Mouse (Mus musculus) forebrain, embryonic 11.5 days (tissue): ENCODE data around the gene Olfr312. TPM values are rescaled to one million over a fixed set of nuclear protein-coding genes. Genes with fewer than 3 reads are reported as not detected.
"Not testable (repeated sequence)": the region's sequence is repeated elsewhere in the genome, so short reads cannot be mapped to it uniquely, and the experiment has no call there.

Experiments used
- ATAC-seq: fragments of 200-750 bp; cut with Nextera tagmentation; replicated peaks from 2 replicates; pipeline ENCODE4 v1.8.0; 2017; ENCODE audit warnings: moderate TSS enrichment; ENCODE audit not compliant: low FRiP score
- DNase-seq: peaks from one replicate; pipeline ENCODE4 v3.0.0-alpha.2; 2017; ENCODE audit warnings: low spot score
- H3K27ac ChIP-seq: fragments of 300-500 bp; sonication (generic); 2 replicates; pipeline ENCODE4 v1.5.1; 2014; ENCODE audit warnings: low read depth, low read length
- H3K27me3 ChIP-seq: fragments of 300-500 bp; sonication (generic); 2 replicates; pipeline ENCODE4 v1.6.1; 2014; ENCODE audit warnings: mild to moderate bottlenecking, low read length, mixed read lengths; ENCODE audit not compliant: control insufficient read depth, insufficient read depth
- H3K36me3 ChIP-seq: fragments of 300-500 bp; sonication (generic); 2 replicates; pipeline ENCODE4 v1.6.1; 2014; ENCODE audit warnings: mild to moderate bottlenecking, low read length, moderate library complexity, mixed read lengths; ENCODE audit not compliant: control insufficient read depth, insufficient read depth
- H3K4me1 ChIP-seq: fragments of 300-500 bp; sonication (generic); replicated peaks from 2 replicates; pipeline ENCODE4 v1.6.1; 2014; ENCODE audit warnings: low read length, mixed read lengths; ENCODE audit not compliant: control insufficient read depth, insufficient read depth
- H3K4me2 ChIP-seq: fragments of 300-500 bp; sonication (generic); 2 replicates; pipeline ENCODE4 v1.6.1; 2014; ENCODE audit warnings: low read depth, mild to moderate bottlenecking, low read length, moderate library complexity, mixed read lengths; ENCODE audit not compliant: severe bottlenecking
- H3K4me3 ChIP-seq: fragments of 300-500 bp; sonication (generic); 2 replicates; pipeline ENCODE4 v1.5.1; 2014; ENCODE audit warnings: low read depth, low read length
- H3K9ac ChIP-seq: fragments of 300-500 bp; sonication (generic); 2 replicates; pipeline ENCODE4 v1.6.1; 2014; ENCODE audit warnings: low read length
- H3K9me3 ChIP-seq: fragments of 300-500 bp; sonication (generic); 2 replicates; pipeline ENCODE4 v1.6.1; 2016; ENCODE audit warnings: low read length, mixed read lengths; ENCODE audit not compliant: control insufficient read depth
- WGBS: fragments of 180-500 bp; shearing (Covaris S2); extraction: QIAGEN DNeasy Blood & Tissue Kit; methylation state at CpG from one replicate; pipeline ENCODE4 v1.1.7; 2014; 5-methylcytosine and 5-hydroxymethylcytosine counted together
- polyA plus RNA-seq: library from polyadenylated mRNA; unstranded; fragments of >200 nt; fragmentation: Nextera tagmentation; extraction: Ambion mirVana; gene quantifications from 2 replicates; pipeline ENCODE4 v1.2.1, GENCODE M21; 2014

Gene Olfr312
- not detected in 2 replicates for polyA plus RNA-seq

DNA sequence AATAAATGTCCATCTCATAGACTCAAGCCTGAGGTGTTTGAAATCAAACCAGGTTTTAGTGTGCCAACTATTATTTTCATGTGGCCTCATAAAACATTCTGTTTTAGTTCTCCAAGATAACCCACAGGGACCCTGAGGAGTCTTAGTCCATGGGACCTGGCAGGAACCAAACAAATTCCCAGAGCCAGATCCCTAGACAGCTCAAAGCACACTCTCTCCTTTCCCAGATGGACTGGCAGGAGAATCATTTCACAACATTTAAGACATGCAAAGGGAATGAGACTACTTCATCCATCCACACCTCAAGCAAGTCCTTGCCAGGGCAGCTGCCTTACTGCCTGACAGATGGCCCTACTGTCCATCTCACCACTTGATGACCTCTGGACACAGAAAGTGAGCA lies at the start of gene Olfr312:
Gene Olfr312, plus strand, starts transcription at position 301 of the 400 bp plus-strand sequence.
- not testable (repeated sequence) for ATAC-seq, H3K4me1 ChIP-seq, DNase-seq, H3K9me3 ChIP-seq, H3K4me2 ChIP-seq, H3K27me3 ChIP-seq, H3K27ac ChIP-seq, H3K9ac ChIP-seq, H3K4me3 ChIP-seq, H3K36me3 ChIP-seq

DNA sequence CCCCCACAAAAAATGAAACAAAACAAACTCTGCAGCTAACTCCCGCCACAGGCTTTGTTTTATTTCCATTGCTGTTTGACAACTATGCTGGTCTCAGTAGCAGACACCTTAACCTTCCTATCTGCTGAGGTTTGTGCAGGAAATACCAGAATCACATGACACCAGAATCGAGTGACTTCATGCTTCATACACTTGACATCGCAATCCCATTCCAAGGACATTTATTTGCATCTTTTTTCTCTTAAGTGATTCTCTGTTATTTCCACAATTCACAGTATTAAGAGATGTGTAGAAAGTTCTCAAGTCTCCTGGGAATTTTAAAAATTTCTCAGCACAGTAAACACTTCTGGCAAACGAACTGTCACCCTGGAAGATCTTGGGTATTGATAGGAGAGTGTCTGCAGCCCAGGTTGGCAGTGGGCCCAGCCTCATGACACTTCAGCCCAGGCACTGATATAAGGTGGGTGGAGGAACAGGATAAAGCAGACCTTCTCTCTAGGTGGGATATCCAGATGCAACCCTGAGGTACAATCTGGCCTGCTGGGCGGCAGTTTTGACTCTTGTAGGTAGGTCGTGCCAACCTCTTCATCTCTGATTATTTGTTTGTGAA lies 46.5 kb upstream of the Olfr312 start, which contains the start of gene Olfr314:
Gene Olfr314, plus strand, starts transcription at position 473 of the 610 bp plus-strand sequence.
- H3K27me3 ChIP-seq: no peaks in the 10 kb centered on the region
- H3K9me3 ChIP-seq: no peaks in the 10 kb centered on the region
- no peak for DNase-seq
- H3K36me3 ChIP-seq: no peaks in the 10 kb centered on the region
- WGBS: 92% methylated on average over 6 of the region's 6 CpGs
- H3K4me1 ChIP-seq: no peaks in the 10 kb centered on the region
- no peak within 1 kb of the TSS for H3K4me3 ChIP-seq
- no peak within 1 kb of the TSS for H3K27ac ChIP-seq
- no peak within 1 kb of the TSS for H3K9ac ChIP-seq
- H3K4me2 ChIP-seq: no peak within 1 kb of the TSS
- no peak for ATAC-seq

DNA sequence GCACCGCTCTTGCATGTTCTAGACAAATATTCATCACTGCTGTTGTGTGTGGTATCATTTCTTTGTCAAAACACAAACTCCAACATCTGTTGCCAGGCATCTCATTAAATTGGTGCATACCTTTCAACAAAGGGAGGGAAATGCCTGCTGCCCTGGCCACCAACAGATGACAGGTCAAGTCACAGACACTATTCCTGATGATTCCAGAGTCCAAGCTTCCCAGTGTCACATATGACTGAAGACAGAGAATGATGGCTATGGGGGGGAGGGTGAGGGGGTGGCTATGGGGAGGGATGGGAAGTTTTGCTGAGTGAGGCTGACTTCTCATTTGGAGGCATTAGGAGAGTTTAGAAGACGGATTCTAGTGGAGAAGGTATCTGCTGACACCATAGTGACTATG lies 44.9 kb upstream of the Olfr312 start:
- Histone ChIP-seq H3K9ac (no peak overlapping the region), H3K27me3 (no peaks in the 10 kb centered on the region), H3K4me1 (no peaks in the 10 kb centered on the region), H3K36me3 (no peaks in the 10 kb centered on the region), H3K4me3 (no peak overlapping the region), H3K9me3 (no peaks in the 10 kb centered on the region), H3K4me2 (no peak overlapping the region), H3K27ac (no peak overlapping the region)
- ATAC-seq (no peak), DNase-seq (no peak)
- WGBS: 85% methylated on average over 2 of the region's 2 CpGs

DNA sequence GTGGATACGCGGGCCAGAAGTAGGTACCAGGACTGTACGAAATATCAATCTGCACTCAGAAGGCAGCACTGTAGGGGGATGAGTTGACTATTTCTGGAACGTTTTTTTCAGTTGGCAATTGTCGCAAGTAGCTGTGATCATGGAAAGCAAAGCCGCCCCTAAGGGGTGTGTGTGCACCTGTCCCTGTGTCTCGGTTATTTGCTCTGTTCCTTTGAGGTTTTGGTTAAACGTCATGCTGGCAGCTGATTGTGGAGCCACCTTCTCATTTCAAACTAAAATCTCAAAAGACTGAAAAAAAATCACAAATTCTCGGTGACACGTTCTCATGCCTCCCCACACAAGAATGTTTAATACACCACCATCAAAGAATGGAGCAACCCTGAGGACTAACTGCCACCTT lies 41.4 kb upstream of the Olfr312 start:
- ATAC-seq (no peak), DNase-seq (no peak)
- no peaks in the 10 kb centered on the region for H3K27me3 ChIP-seq
- H3K27ac ChIP-seq: no peak overlapping the region
- no peak overlapping the region for H3K4me3 ChIP-seq
- H3K4me2 ChIP-seq: no peak overlapping the region
- H3K9me3 ChIP-seq: no peaks in the 10 kb centered on the region
- no peaks in the 10 kb centered on the region for H3K4me1 ChIP-seq
- no peak overlapping the region for H3K9ac ChIP-seq
- 89% methylated on average over 10 of the region's 10 CpGs for WGBS
- no peaks in the 10 kb centered on the region for H3K36me3 ChIP-seq

DNA sequence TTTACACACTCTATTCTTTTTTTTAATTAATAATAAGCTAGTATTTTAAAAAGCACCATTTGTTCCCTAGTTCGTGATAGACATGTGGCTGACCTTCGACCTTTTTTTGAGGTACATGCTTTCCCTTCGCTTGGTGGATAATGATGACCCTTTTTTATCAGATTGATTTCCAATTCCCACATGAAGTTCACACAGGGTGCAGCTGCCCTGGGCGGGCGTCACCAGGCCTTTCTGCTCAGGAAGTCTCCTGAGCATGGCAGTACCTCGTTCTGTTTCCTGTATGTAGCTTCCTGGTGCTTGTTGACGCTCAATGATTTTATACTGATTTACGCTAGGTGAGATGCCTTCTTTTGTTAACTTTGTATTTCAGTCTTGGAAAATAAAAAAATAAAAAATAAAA lies 40.7 kb upstream of the Olfr312 start:
- 86% methylated on average over 8 of the region's 8 CpGs for WGBS
- no peak overlapping the region for H3K27ac ChIP-seq
- H3K9ac ChIP-seq: no peak overlapping the region
- H3K27me3 ChIP-seq: no peaks in the 10 kb centered on the region
- no peaks in the 10 kb centered on the region for H3K9me3 ChIP-seq
- DNase-seq (no peak), ATAC-seq (no peak)
- no peak overlapping the region for H3K4me3 ChIP-seq
- H3K4me1 ChIP-seq: no peaks in the 10 kb centered on the region
- no peak overlapping the region for H3K4me2 ChIP-seq
- H3K36me3 ChIP-seq: no peaks in the 10 kb centered on the region

DNA sequence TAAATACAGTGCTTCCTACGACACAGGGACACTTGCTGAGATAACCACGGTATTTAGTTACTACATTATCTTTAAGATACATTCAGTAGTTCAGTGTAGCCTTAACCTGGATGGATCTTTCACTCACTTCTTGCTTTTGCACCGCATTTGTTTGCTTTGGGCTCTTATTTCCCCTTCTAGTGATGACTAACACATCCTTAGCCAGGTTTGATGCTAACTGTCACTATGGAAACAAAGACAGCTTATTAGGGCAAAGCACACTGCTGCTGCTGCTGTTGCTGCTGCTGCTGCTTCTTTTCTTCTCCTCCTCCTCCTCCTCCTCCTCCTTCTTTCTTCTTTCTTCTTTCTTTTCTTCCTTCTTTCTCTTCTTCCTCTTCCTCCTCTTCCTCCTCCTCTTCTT lies 39.5 kb upstream of the Olfr312 start:
- Histone ChIP-seq H3K4me2 (no peak overlapping the region), H3K9ac (no peak overlapping the region)
- 26% methylated on average over 3 of the region's 3 CpGs for WGBS

DNA sequence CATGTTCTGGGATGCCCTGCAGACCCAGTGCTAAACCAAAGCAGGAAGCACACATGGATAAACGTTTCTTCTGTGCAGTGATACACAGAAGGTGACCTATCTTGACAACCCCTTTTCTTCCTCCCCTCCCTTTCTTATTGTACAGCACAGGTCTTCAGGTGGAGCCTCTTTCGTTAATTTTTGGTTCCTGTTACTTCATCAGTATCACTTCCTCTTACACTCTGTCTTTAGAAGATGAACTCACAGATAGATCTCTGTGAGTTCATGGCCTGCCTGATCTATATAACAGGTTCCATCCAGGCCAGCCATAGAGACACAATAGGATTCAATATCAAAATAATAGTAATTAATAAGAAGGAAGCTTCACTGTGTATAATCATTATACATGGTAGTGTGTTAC lies 39.0 kb upstream of the Olfr312 start:
- H3K4me3 ChIP-seq: no peak overlapping the region

More for the DNA sequence above, 39.5 kb upstream of the Olfr312 start:
- H3K9me3 ChIP-seq: no peaks in the 10 kb centered on the region
- no peak for ATAC-seq
- H3K27me3 ChIP-seq: no peaks in the 10 kb centered on the region
- no peak overlapping the region for H3K4me3 ChIP-seq
- no peak for DNase-seq
- no peaks in the 10 kb centered on the region for H3K36me3 ChIP-seq
- no peaks in the 10 kb centered on the region for H3K4me1 ChIP-seq
- H3K27ac ChIP-seq: no peak overlapping the region

DNA sequence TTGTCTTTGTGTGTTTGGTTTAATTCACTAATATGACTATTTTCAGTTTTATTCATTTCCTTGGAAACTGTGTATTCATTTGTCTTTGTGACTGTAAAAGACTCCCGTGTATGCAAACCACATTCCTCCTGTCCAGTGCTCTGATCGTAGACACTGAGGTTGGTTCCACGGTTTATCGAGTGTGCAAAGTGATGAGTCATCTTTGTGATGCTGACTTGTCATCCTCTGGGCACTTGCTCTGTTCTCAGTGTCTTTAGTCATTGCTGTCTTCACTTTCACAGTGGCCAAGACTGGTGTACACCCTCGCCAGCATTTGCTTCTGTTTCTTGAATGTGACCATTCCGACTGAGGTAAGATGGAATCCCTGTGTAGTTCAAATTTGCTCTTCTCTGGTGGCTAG lies 38.4 kb upstream of the Olfr312 start:
- H3K27ac ChIP-seq: no peak overlapping the region
- H3K4me3 ChIP-seq: no peak overlapping the region
- H3K9me3 ChIP-seq: no peaks in the 10 kb centered on the region
- no peak overlapping the region for H3K4me2 ChIP-seq
- no peak overlapping the region for H3K9ac ChIP-seq
- ATAC-seq (no peak), DNase-seq (no peak)
- no peaks in the 10 kb centered on the region for H3K4me1 ChIP-seq
- H3K36me3 ChIP-seq: no peaks in the 10 kb centered on the region
- no peaks in the 10 kb centered on the region for H3K27me3 ChIP-seq
- 89% methylated on average over 6 of the region's 6 CpGs for WGBS

More for the DNA sequence above, 39.0 kb upstream of the Olfr312 start:
- H3K36me3 ChIP-seq: no peaks in the 10 kb centered on the region
- 65% methylated on average over 2 of the region's 2 CpGs for WGBS
- H3K4me1 ChIP-seq: no peaks in the 10 kb centered on the region
- H3K27me3 ChIP-seq: no peaks in the 10 kb centered on the region
- no peak overlapping the region for H3K9ac ChIP-seq
- ATAC-seq: no peak
- no peak for DNase-seq
- H3K9me3 ChIP-seq: no peaks in the 10 kb centered on the region
- no peak overlapping the region for H3K27ac ChIP-seq
- H3K4me2 ChIP-seq: no peak overlapping the region

DNA sequence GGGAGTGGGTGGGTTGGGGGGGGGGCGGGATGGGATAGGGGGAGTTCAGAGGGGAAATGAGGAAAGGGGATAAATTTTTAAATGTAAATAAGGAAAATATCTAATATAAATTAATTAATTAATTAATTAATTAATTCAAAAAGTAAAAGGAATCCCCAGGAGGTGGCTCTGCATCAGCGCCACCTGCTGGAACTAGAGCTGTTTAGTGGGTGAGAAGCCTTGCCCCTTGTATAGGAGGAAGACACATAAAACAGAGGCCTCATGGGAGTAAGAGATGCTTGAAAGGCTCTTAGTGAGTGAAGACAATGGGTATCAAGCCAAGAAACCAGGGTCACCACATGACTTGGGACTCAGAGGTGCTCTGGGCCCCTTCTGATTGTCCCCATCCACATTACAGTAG lies 33.2 kb upstream of the Olfr312 start:
- Histone ChIP-seq H3K4me2 (no peak overlapping the region), H3K9me3 (no peaks in the 10 kb centered on the region), H3K27ac (no peak overlapping the region), H3K4me1 (no peaks in the 10 kb centered on the region), H3K27me3 (no peaks in the 10 kb centered on the region), H3K36me3 (no peaks in the 10 kb centered on the region), H3K9ac (no peak overlapping the region), H3K4me3 (no peak overlapping the region)
- whole genome bisulfite sequencing: 84% methylated on average over 2 of the region's 2 CpGs
- ATAC-seq: no peak
- DNase-seq: no peak
